Mouse (Mus musculus) embryonic fibroblast, embryonic 13.5 days (primary cell): ENCODE data around the gene Nemf.

ENCODE experiments used
- CTCF ChIP-seq: IDR thresholded peaks from 2 replicates; pipeline ENCODE4 v1.5.1; 2011; ENCODE audit warnings: mild to moderate bottlenecking, control low read depth, low read length, moderate library complexity, borderline replicate concordance; ENCODE audit not compliant: insufficient read depth
- POLR2A ChIP-seq: IDR thresholded peaks from 2 replicates; pipeline ENCODE4 v1.6.1; 2011; ENCODE audit warnings: low read depth, mild to moderate bottlenecking, control low read depth, low read length, moderate library complexity

GRCm38 (mm10) chr12:69394456-69394855 is 37.5 kb upstream of the Nemf start:
- TF ChIP-seq POLR2A (no peak), CTCF (no peak)
